24 mouse cellular contexts compared by ENCODE assay signal in the genomic region with DNA sequence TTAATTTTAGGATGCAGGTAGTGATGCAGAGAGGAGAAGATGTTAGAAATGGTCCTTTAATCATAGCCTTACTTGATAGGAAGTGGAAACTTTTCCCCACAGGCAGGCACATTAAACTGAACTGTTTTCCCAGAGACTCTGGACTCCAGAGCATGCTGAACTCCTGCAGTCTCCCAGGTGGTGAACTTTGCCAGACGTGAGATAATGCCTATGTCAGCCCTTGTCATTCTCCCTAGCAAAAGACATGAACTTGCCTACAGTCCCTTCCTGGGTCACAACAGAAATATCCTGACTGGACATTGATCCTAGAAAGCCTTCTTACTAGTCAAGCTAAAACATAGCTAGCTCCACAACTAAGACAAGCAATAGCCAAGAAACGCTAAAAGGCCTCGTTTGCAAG. TPM values are rescaled to one million over a fixed set of nuclear protein-coding genes. Genes with fewer than 3 reads are reported as not detected.
DNase-seq lines count a peak whose midpoint lies in the region; ATAC-seq and TF ChIP-seq lines count a peak whose summit lies in the region.
"Had no signal": no experiment of that assay in that cellular context is flagged by ENCODE, and none has a peak within 500 bp of the region (broad histone marks: within the 10 kb centered on the region; RNA-seq: fewer than 3 reads in every experiment).

No protein-coding gene starts in this region.

- no peaks in the 10 kb centered on the region for H3K36me3 ChIP-seq in kidney, adult 2 months (ENCODE audit: control insufficient read depth, insufficient read depth, low read length)
- no peaks in the 10 kb centered on the region for H3K36me3 ChIP-seq in kidney, embryonic 15.5 days
- H3K36me3 ChIP-seq: embryonic facial prominence, embryonic 12.5 days; forebrain, embryonic 15.5 days; heart, embryonic 10.5 days; hindbrain, embryonic 13.5 days had no signal

- TF ChIP-seq POLR2A in kidney, adult 2 months (IDR thresholded peaks at IDR 0.05; ENCODE audit: low read depth, low read length): no peak

- no peak overlapping the region for H3K4me2 ChIP-seq in kidney, embryonic 15.5 days
- H3K4me2 ChIP-seq: embryonic facial prominence, embryonic 12.5 days; forebrain, embryonic 15.5 days; hindbrain, embryonic 13.5 days had no signal

- DNase-seq in kidney, adult 2 months: peak; percentile 90
- peak; percentile 90 for DNase-seq in kidney, adult 9 months
- DNase-seq in kidney, postnatal 10 days: peak; percentile 22
- peak; percentile 46 for DNase-seq in yolk sac, embryonic 10.5 days (ENCODE audit: low spot score)
- no peak for DNase-seq in heart, postnatal 14 days
- no peak for DNase-seq in cerebellum, postnatal 14 days
- DNase-seq: adrenal gland, adult 2 months; adrenal gland, postnatal 25 days; cerebellum, adult 18-20 months; cerebellum, adult 9-11 months; embryo, embryonic 11 days; gastrocnemius, postnatal 10 days; heart, postnatal 10 days had no signal

- no peak overlapping the region for H3K9ac ChIP-seq in kidney, embryonic 15.5 days
- H3K9ac ChIP-seq: embryonic facial prominence, embryonic 12.5 days; forebrain, embryonic 15.5 days; hindbrain, embryonic 13.5 days had no signal

- 63% methylated on average over 3 of the region's 3 CpGs for WGBS in kidney, adult 2 months
- 76% methylated on average over 3 of the region's 3 CpGs for WGBS in kidney, embryonic 15.5 days

- peaks cover 8% of the 10 kb centered on the region; the same call in 1 of the 2 replicates for H3K4me1 ChIP-seq in kidney, adult 2 months (ENCODE audit: control insufficient read depth, insufficient read depth, low read length)
- peaks cover 3% of the 10 kb centered on the region; the same call in 1 of the 2 replicates for H3K4me1 ChIP-seq in kidney, embryonic 15.5 days
- H3K4me1 ChIP-seq: embryonic facial prominence, embryonic 12.5 days; forebrain, embryonic 15.5 days; heart, embryonic 10.5 days; hindbrain, embryonic 13.5 days had no signal

- no peaks in the 10 kb centered on the region for H3K27me3 ChIP-seq in kidney, adult 2 months (replicated peaks; ENCODE audit: control insufficient read depth, insufficient read depth, low read length)
- no peaks in the 10 kb centered on the region; the same call in 1 of the 2 replicates for H3K27me3 ChIP-seq in kidney, embryonic 15.5 days
- H3K27me3 ChIP-seq: embryonic facial prominence, embryonic 12.5 days; forebrain, embryonic 15.5 days; hindbrain, embryonic 13.5 days had no signal

- no peak for ATAC-seq in kidney, embryonic 15.5 days (replicated peaks; ENCODE audit: low FRiP score)
- ATAC-seq: forebrain, embryonic 15.5 days had no signal

- intact Hi-C loops in heart, postnatal 14 days (cut with DNase I): no loop called here

- no peaks in the 10 kb centered on the region for H3K9me3 ChIP-seq in kidney, embryonic 15.5 days (replicated peaks)
- H3K9me3 ChIP-seq: embryonic facial prominence, embryonic 12.5 days; forebrain, embryonic 15.5 days; heart, embryonic 10.5 days; hindbrain, embryonic 13.5 days had no signal

- peak overlapping the region; percentile 87 for H3K27ac ChIP-seq in kidney, adult 2 months (ENCODE audit: insufficient read depth, low read depth, low read length)
- no peak overlapping the region for H3K27ac ChIP-seq in kidney, embryonic 15.5 days
- H3K27ac ChIP-seq: embryonic facial prominence, embryonic 12.5 days; forebrain, embryonic 15.5 days; heart, embryonic 10.5 days; hindbrain, embryonic 13.5 days had no signal

- H3K4me3 ChIP-seq in kidney, adult 2 months (ENCODE audit: insufficient read depth, low read depth, low read length): no peak overlapping the region
- no peak overlapping the region for H3K4me3 ChIP-seq in kidney, embryonic 15.5 days (replicated peaks)
- H3K4me3 ChIP-seq: embryonic facial prominence, embryonic 12.5 days; forebrain, embryonic 15.5 days; heart, embryonic 10.5 days; hindbrain, embryonic 13.5 days had no signal

- no peak for TF ChIP-seq CTCF in kidney, adult 2 months (conservative IDR thresholded peaks at IDR 0.05; ENCODE audit: insufficient read depth, insufficient read length, low read depth, low read length)

RNA-seq across cellular contexts. Expression of a gene that starts 22.7 kb away (rescaled TPM):
- polyA plus RNA-seq in kidney, adult 2 months (2012; rRNA removed): 11.7 and 13.0 TPM in 2 replicates
- polyA plus RNA-seq in kidney, embryonic 15.5 days (2015; fragmentation: Nextera tagmentation; extraction: Ambion mirVana): 0.87 and 0.94 TPM in 2 replicates
- 10 to 100 TPM; 14.9 to 17.4 TPM for total RNA-seq in heart, postnatal 14 days (2021)

RNA-seq across cellular contexts. Expression of a gene that starts 23.0 kb away (rescaled TPM):
- not detected in 2 replicates for polyA plus RNA-seq in kidney, adult 2 months (2012; rRNA removed)
- not detected in 2 replicates for polyA plus RNA-seq in kidney, embryonic 15.5 days (2015; fragmentation: Nextera tagmentation; extraction: Ambion mirVana)
- total RNA-seq in heart, postnatal 14 days (2021): not detected
- total RNA-seq: adrenal gland, adult 2 months; adrenal gland, postnatal 25 days; ES-E14; gastrocnemius, postnatal 10 days; gastrocnemius, postnatal 4 days; heart, adult 18-20 months; heart, postnatal 10 days; hematopoietic stem cell, adult 5-6 weeks had no signal
- polyA plus RNA-seq: adrenal gland, adult 2 months; embryonic facial prominence, embryonic 12.5 days; forebrain, embryonic 11.5 days; heart, embryonic 10.5 days; heart, embryonic 14.5 days; hindbrain, embryonic 13.5 days had no signal

Comparison
In these comparisons a context has a peak if more than half of its experiments do, and no peak if none do; other contexts are left out.
1. DNase-seq: peak in kidney, adult 2 months (single experiment), kidney, adult 9 months (single experiment), kidney, postnatal 10 days (single experiment) and yolk sac, embryonic 10.5 days (single experiment); none in heart, postnatal 14 days (0 of 2) and cerebellum, postnatal 14 days (0 of 2).